Mouse (Mus musculus): Measurements from ENCODE around the gene Ccdc73. TPM values are rescaled to one million over a fixed set of nuclear protein-coding genes. Genes with fewer than 3 reads are reported as not detected.
A peak's percentile ranks its signal among the peaks of the same experiment; 100 is the strongest.

Gene Ccdc73
- polyA plus RNA-seq, 1 experiment = 2.5 TPM

GRCm38 (mm10) chr2:104915709-104916108 lies 48.1 kb downstream of the Ccdc73 start:
- Histone ChIP-seq H3K4me3 (ENCODE audit: insufficient read depth, low read depth, low read length) (no peak overlapping the region), H3K36me3 (ENCODE audit: control insufficient read depth, insufficient read depth, low read length) (no peaks in the 10 kb centered on the region), H3K4me1 (ENCODE audit: control insufficient read depth, insufficient read depth, low read length) (no peaks in the 10 kb centered on the region), H3K27me3 (replicated peaks; ENCODE audit: control insufficient read depth, insufficient read depth, low read length) (no peaks in the 10 kb centered on the region), H3K27ac (ENCODE audit: insufficient read depth, low read depth, low read length) (no peak overlapping the region)
- 0 out of 2 replicates have a peak, but pooled peaks have one; percentile 15 for TF ChIP-seq CTCF (conservative IDR thresholded peaks at IDR 0.05; ENCODE audit: insufficient read depth, insufficient read length, low read depth, low read length)
- no peak for TF ChIP-seq POLR2A (IDR thresholded peaks at IDR 0.05; ENCODE audit: low read depth, low read length)
- no peak for DNase-seq
- WGBS = 89% methylated on average over 3 of the region's 3 CpGs

- no peaks in the 10 kb centered on the region for H3K27me3 ChIP-seq (replicated peaks; ENCODE audit: control insufficient read depth, insufficient read depth, low read length)
- H3K27ac ChIP-seq (ENCODE audit: insufficient read depth, low read depth, low read length) = no peak overlapping the region
- no peaks in the 10 kb centered on the region for H3K4me1 ChIP-seq (ENCODE audit: control insufficient read depth, insufficient read depth, low read length)
- H3K4me3 ChIP-seq (ENCODE audit: insufficient read depth, low read depth, low read length) = no peak overlapping the region
- TF ChIP-seq POLR2A (IDR thresholded peaks at IDR 0.05; ENCODE audit: low read depth, low read length) = no peak
- no peak for TF ChIP-seq CTCF (conservative IDR thresholded peaks at IDR 0.05; ENCODE audit: insufficient read depth, insufficient read length, low read depth, low read length)
- 20% methylated on average over 1 of the region's 1 CpGs for WGBS
- H3K36me3 ChIP-seq (ENCODE audit: control insufficient read depth, insufficient read depth, low read length) = no peaks in the 10 kb centered on the region
- no peak for DNase-seq
Observed at GRCm38 (mm10) chr2:104964492-104964891, 96.9 kb downstream of the Ccdc73 start.

GRCm38 (mm10) chr2:104981712-104982111 lies 114.1 kb downstream of the Ccdc73 start:
- WGBS = 46% methylated on average over 2 of the region's 2 CpGs
- TF ChIP-seq CTCF (conservative IDR thresholded peaks at IDR 0.05; ENCODE audit: insufficient read depth, insufficient read length, low read depth, low read length) (no peak), POLR2A (IDR thresholded peaks at IDR 0.05; ENCODE audit: low read depth, low read length) (no peak)

GRCm38 (mm10) chr2:104985796-104986195 lies 118.2 kb downstream of the Ccdc73 start:
- no peaks in the 10 kb centered on the region for H3K4me1 ChIP-seq (ENCODE audit: control insufficient read depth, insufficient read depth, low read length)
- no peak overlapping the region for H3K4me3 ChIP-seq (ENCODE audit: insufficient read depth, low read depth, low read length)
- H3K36me3 ChIP-seq (ENCODE audit: control insufficient read depth, insufficient read depth, low read length) = no peaks in the 10 kb centered on the region
- H3K27me3 ChIP-seq (replicated peaks; ENCODE audit: control insufficient read depth, insufficient read depth, low read length) = no peaks in the 10 kb centered on the region
- no peak overlapping the region for H3K27ac ChIP-seq (ENCODE audit: insufficient read depth, low read depth, low read length)
- TF ChIP-seq CTCF (conservative IDR thresholded peaks at IDR 0.05; ENCODE audit: insufficient read depth, insufficient read length, low read depth, low read length) = no peak
- no peak for TF ChIP-seq POLR2A (IDR thresholded peaks at IDR 0.05; ENCODE audit: low read depth, low read length)
- 54% methylated on average over 3 of the region's 3 CpGs for WGBS
- DNase-seq = no peak

More at GRCm38 (mm10) chr2:104981712-104982111, 114.1 kb downstream of the Ccdc73 start:
- H3K4me1 ChIP-seq (ENCODE audit: control insufficient read depth, insufficient read depth, low read length) = no peaks in the 10 kb centered on the region
- DNase-seq = no peak
- H3K36me3 ChIP-seq (ENCODE audit: control insufficient read depth, insufficient read depth, low read length) = no peaks in the 10 kb centered on the region
- H3K4me3 ChIP-seq (ENCODE audit: insufficient read depth, low read depth, low read length) = no peak overlapping the region
- no peaks in the 10 kb centered on the region for H3K27me3 ChIP-seq (replicated peaks; ENCODE audit: control insufficient read depth, insufficient read depth, low read length)
- H3K27ac ChIP-seq (ENCODE audit: insufficient read depth, low read depth, low read length) = no peak overlapping the region

- no peaks in the 10 kb centered on the region for H3K4me1 ChIP-seq (ENCODE audit: control insufficient read depth, insufficient read depth, low read length)
- WGBS = 39% methylated on average over 1 of the region's 1 CpGs
- H3K4me3 ChIP-seq (ENCODE audit: insufficient read depth, low read depth, low read length) = no peak overlapping the region
- DNase-seq = peak; percentile 20
- no peaks in the 10 kb centered on the region for H3K36me3 ChIP-seq (ENCODE audit: control insufficient read depth, insufficient read depth, low read length)
- no peaks in the 10 kb centered on the region for H3K27me3 ChIP-seq (replicated peaks; ENCODE audit: control insufficient read depth, insufficient read depth, low read length)
- TF ChIP-seq POLR2A (IDR thresholded peaks at IDR 0.05; ENCODE audit: low read depth, low read length) (no peak), CTCF (conservative IDR thresholded peaks at IDR 0.05; ENCODE audit: insufficient read depth, insufficient read length, low read depth, low read length) (no peak)
- H3K27ac ChIP-seq (ENCODE audit: insufficient read depth, low read depth, low read length) = no peak overlapping the region
Observed at GRCm38 (mm10) chr2:104988974-104989373, 121.4 kb downstream of the Ccdc73 start.

GRCm38 (mm10) chr2:104994436-104994835 lies 126.8 kb downstream of the Ccdc73 start:
- Histone ChIP-seq H3K36me3 (ENCODE audit: control insufficient read depth, insufficient read depth, low read length) (no peaks in the 10 kb centered on the region; the same call in 1 of the 2 replicates), H3K27ac (ENCODE audit: insufficient read depth, low read depth, low read length) (no peak overlapping the region), H3K4me1 (ENCODE audit: control insufficient read depth, insufficient read depth, low read length) (peaks cover 4% of the 10 kb centered on the region), H3K27me3 (replicated peaks; ENCODE audit: control insufficient read depth, insufficient read depth, low read length) (no peaks in the 10 kb centered on the region), H3K4me3 (ENCODE audit: insufficient read depth, low read depth, low read length) (no peak overlapping the region)
- TF ChIP-seq CTCF (conservative IDR thresholded peaks at IDR 0.05; ENCODE audit: insufficient read depth, insufficient read length, low read depth, low read length) (no peak), POLR2A (IDR thresholded peaks at IDR 0.05; ENCODE audit: low read depth, low read length) (no peak)
- 48% methylated on average over 2 of the region's 2 CpGs for WGBS
- no peak for DNase-seq

- Histone ChIP-seq H3K4me3 (ENCODE audit: insufficient read depth, low read depth, low read length) (no peak overlapping the region), H3K4me1 (ENCODE audit: control insufficient read depth, insufficient read depth, low read length) (peaks cover 4% of the 10 kb centered on the region), H3K27ac (ENCODE audit: insufficient read depth, low read depth, low read length) (no peak overlapping the region), H3K27me3 (replicated peaks; ENCODE audit: control insufficient read depth, insufficient read depth, low read length) (no peaks in the 10 kb centered on the region), H3K36me3 (ENCODE audit: control insufficient read depth, insufficient read depth, low read length) (no peaks in the 10 kb centered on the region; the same call in none of the 2 replicates)
- WGBS = 67% methylated on average over 3 of the region's 3 CpGs
- DNase-seq = no peak
- TF ChIP-seq POLR2A (IDR thresholded peaks at IDR 0.05; ENCODE audit: low read depth, low read length) = no peak
- no peak for TF ChIP-seq CTCF (conservative IDR thresholded peaks at IDR 0.05; ENCODE audit: insufficient read depth, insufficient read length, low read depth, low read length)
Observed at GRCm38 (mm10) chr2:104996201-104996600, 128.6 kb downstream of the Ccdc73 start.
